Mouse (Mus musculus) heart, postnatal 36 days (tissue): ENCODE data around the gene Mdm2. TPM values are rescaled to one million over a fixed set of nuclear protein-coding genes. Genes with fewer than 3 reads are reported as not detected.

Source experiments
- DNase-seq, 2 experiments: peaks; one replicate each; pipeline ENCODE4 v3.0.0; 2021 to 2022
- intact Hi-C: fragments of 180-260 bp; cut with DNase I; formaldehyde crosslinking; loops from one replicate; pipeline ENCODE4 v1.15.1; 2025
- total RNA-seq, 2 experiments: library from RNA; stranded (reverse); gene quantifications; 2 replicates each; pipeline ENCODE4 v1.2.3; 2021

The Mdm2 gene
- total RNA-seq, 2 experiments from 2014 or later, result 46.9 to 48.2 TPM

- no peak for DNase-seq
- intact Hi-C loops, result no loop called here
Observed at GRCm38 (mm10) chr10:117687577-117687976, 23.0 kb downstream of the Mdm2 start.

DNA sequence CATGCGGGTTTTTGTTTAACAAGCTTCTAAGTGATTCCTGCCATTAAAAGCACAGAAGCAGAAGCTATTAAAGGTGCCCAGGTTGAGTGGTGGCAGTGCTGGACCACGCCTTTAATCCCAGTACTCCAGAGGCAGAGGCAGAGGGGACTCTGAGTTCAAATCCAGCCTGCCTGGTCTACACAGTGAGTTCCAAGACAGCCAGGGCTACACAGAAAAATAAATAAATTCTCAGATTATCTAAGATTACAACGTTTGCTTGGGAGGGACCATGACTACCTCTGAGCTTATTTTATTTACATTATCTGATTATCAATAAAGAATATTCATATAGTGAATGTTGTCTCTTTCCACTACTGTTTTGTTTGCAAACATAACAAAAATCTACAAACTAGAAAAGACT lies 23.5 kb downstream of the Mdm2 start:
- intact Hi-C loops, result no loop called here

GRCm38 (mm10) chr10:117685849-117686591 lies 24.5 kb downstream of the Mdm2 start:
- intact Hi-C loops, result no loop called here
- DNase-seq, result no peak

More for the DNA sequence above, 23.5 kb downstream of the Mdm2 start:
- no peak for DNase-seq

GRCm38 (mm10) chr10:117685171-117685848 lies 25.2 kb downstream of the Mdm2 start:
- intact Hi-C loops, result no loop called here
- no peak for DNase-seq

- intact Hi-C loops, result no loop called here
Observed at GRCm38 (mm10) chr10:117684298-117685170, 26.0 kb downstream of the Mdm2 start.

DNA sequence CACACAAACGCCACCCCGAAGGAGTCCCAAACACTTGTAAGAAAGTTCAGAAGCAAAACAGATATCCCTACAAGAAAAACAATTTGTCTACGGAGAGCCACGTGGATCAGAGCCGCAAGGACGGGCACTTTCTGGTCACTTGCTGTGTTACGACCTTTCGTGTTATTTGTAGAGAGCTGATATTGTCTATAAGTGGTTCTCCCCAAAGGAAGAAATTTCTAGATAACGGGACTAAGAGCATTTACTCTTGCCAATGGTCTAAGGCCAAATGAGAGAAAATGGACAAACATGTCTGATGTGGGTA lies 26.9 kb downstream of the Mdm2 start:
- intact Hi-C loops, result no loop called here
- DNase-seq, result no peak

More at GRCm38 (mm10) chr10:117684298-117685170, 26.0 kb downstream of the Mdm2 start:
- DNase-seq, result no peak

DNA sequence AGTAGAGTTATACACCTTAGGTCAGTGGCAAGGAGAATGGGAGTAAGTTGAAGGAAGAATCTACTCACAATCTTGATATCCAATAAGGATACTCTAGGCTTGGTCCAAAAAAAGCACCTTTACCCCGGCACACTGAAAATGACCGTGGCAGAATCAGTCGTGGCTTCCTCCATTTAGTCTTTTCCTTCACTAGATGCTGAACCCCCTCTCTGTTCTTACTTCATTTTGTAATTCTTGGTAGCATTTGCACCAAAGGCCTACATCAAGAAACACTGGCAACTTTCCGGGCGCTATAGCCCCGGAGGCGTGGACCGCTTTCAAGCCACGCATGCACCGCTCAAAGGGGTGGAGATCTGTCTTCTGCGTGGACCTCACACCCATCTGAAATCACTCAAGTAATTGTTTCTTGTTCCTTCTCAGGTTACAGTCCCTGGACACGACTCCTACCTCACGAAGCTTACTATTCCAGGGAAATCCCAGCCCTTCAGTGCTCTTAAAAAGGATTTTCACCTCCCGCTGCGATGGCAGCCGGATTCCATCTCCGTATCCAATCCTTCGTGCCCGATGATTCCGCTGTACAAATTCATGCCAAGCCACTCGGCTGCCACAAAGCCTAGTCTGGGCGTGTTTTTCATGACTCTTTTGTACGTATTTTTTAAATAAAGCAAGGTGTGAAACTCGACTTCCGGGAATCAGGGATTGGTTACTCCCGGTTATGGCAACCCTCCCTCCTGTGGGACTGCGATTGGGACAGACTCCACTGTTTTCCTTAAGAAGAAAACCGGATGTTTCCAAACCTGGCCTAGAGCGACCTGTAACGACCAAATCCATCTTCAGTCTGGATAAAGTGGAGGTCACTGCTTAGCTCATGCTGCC lies 27.5 kb downstream of the Mdm2 start:
- intact Hi-C loops, result no loop called here
- no peak for DNase-seq

- intact Hi-C loops, result no loop called here
Observed at GRCm38 (mm10) chr10:117681999-117682857, 28.3 kb downstream of the Mdm2 start.

GRCm38 (mm10) chr10:117681543-117681942 lies 29.0 kb downstream of the Mdm2 start:
- DNase-seq, result no peak
- intact Hi-C loops, result no loop called here

More at GRCm38 (mm10) chr10:117681999-117682857, 28.3 kb downstream of the Mdm2 start:
- DNase-seq, result peak in 1 of 2 experiments; percentile 40

DNA sequence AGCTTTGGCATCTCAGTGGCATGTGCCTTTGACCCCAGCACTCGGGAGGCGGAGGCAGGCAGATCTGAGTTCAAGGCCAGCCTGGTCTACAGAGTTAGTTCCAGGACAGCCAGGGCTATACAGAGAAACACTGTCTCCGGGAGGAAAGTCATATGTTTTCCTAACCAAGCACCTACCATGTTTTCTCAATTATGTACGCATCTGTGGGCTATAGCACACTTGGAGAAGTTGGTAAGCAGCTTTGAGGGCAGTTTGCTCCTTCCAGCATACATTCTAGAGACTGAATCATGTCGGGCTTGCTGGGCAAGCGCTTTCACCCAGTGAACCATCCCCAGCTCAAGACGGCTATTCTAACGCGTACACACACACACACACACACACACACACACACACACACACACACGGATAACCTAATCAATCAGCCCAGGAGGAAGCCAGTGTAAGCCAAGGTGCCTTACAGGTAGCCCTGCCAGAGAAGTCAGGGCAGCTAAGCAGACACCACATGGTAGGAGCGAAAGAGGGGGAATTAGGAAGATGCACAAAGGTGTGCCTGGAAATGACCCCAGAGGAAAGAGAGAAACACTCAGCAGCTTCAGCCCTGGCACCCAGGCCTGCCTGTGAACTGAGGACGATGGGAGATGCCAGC lies 29.6 kb downstream of the Mdm2 start:
- no peak for DNase-seq
- intact Hi-C loops, result no loop called here

DNA sequence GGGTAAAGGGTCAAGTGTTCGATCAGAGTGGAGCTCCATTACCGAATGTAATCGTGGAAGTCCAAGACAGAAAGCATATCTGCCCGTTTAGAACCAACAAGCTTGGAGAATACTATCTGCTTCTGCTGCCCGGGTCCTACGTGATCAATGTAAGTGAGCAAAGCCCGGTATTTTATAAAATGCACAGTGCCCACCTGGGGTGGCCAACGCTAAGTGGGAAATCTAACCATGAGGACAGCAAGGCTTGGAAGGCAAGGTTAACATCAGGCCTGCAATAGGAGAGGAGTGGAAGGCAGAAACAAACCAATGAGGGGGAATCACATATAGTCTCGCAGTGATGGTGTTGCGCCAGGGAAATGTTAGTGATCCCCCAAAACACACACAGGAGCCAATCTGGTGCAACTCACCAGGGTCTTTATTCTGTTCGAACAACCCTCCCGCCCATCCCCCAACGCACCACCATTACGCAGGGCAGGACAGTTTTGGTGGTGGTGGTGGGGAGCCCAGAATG lies 30.5 kb downstream of the Mdm2 start:
- intact Hi-C loops, result loop anchor here (5.0 kb wide), 2 partner anchors 53 to 318 kb away; partner anchors contain the start of gene Cpm
- DNase-seq, result no peak

GRCm38 (mm10) chr10:117679029-117679686 lies 31.4 kb downstream of the Mdm2 start:
- DNase-seq, result no peak
- intact Hi-C loops, result loop anchor here (5.0 kb wide), 2 partner anchors 52 to 317 kb away; partner anchors contain the start of gene Cpm

GRCm38 (mm10) chr10:117678357-117678756 lies 32.2 kb downstream of the Mdm2 start:
- intact Hi-C loops, result loop anchor here (5.0 kb wide), 2 partner anchors 51 to 316 kb away; partner anchors contain the start of gene Cpm
- DNase-seq, result no peak

GRCm38 (mm10) chr10:117677494-117678236 lies 32.9 kb downstream of the Mdm2 start:
- intact Hi-C loops, result loop anchor here (1.0 to 5.0 kb wide), 4 partner anchors 50 to 315 kb away; partner anchors contain the start of gene Cpm
- DNase-seq, result no peak

GRCm38 (mm10) chr10:117676644-117677313 lies 33.8 kb downstream of the Mdm2 start:
- peak; percentile 19 to 35 for DNase-seq

GRCm38 (mm10) chr10:117676036-117676643 lies 34.4 kb downstream of the Mdm2 start:
- intact Hi-C loops, result loop anchor here (5.0 kb wide), 2 partner anchors 49 to 314 kb away; partner anchors contain the start of gene Cpm
- DNase-seq, result peak in 1 of 2 experiments; percentile 11

More at GRCm38 (mm10) chr10:117676644-117677313, 33.8 kb downstream of the Mdm2 start:
- intact Hi-C loops, result loop anchor here (1.0 to 5.0 kb wide), 4 partner anchors 49 to 314 kb away; partner anchors contain the start of gene Cpm
